Mouse (Mus musculus): Measurements from ENCODE around the gene Ippk. TPM values are rescaled to one million over a fixed set of nuclear protein-coding genes. Genes with fewer than 3 reads are reported as not detected.
A peak's percentile ranks its signal among the peaks of the same experiment; 100 is the strongest.

Gene Ippk
- polyA plus RNA-seq (2012; rRNA removed), result 1.8 and 2.2 TPM in 2 replicates

GRCm38 (mm10) chr13:49420754-49421605 lies at the start of gene Ippk:
Gene Ippk, plus strand, starts transcription at chr13:49421249.
- TF ChIP-seq POLR2A (IDR thresholded peaks at IDR 0.05; ENCODE audit: low read depth, low read length) (peak; percentile 78), CTCF (IDR thresholded peaks at IDR 0.05; ENCODE audit: extremely low read depth, insufficient read depth, insufficient read length, insufficient replicate concordance) (no peak)
- H3K4me3 ChIP-seq (ENCODE audit: extremely low read depth, insufficient read depth, insufficient read length), result peak within 1 kb of the TSS; percentile 86
- H3K4me1 ChIP-seq (ENCODE audit: control insufficient read depth, insufficient read depth, insufficient read length), result peaks cover 8% of the 10 kb centered on the region; the same call in 1 of the 2 replicates
- no peaks in the 10 kb centered on the region for H3K36me3 ChIP-seq (ENCODE audit: control insufficient read depth, insufficient read depth, low read length)
- peak within 1 kb of the TSS; percentile 73 for H3K27ac ChIP-seq (ENCODE audit: insufficient read depth, low read length)
- WGBS, result under 1% methylated on average over 69 of the region's 69 CpGs
- peak; percentile 91 to 97 for DNase-seq (ENCODE audit: low read depth in 1 of 2, low spot score in 2 of 2)
- H3K27me3 ChIP-seq (ENCODE audit: control insufficient read depth, insufficient read depth, low read length), result no peaks in the 10 kb centered on the region

GRCm38 (mm10) chr13:49371428-49371899 lies 49.6 kb upstream of the Ippk start:
- 21% methylated on average over 3 of the region's 3 CpGs for WGBS
- H3K4me3 ChIP-seq (ENCODE audit: extremely low read depth, insufficient read depth, insufficient read length), result no peak overlapping the region
- peak in 1 of 2 experiments; percentile 45 for DNase-seq (ENCODE audit: low read depth in 1 of 2, low spot score in 2 of 2)
- TF ChIP-seq CTCF (IDR thresholded peaks at IDR 0.05; ENCODE audit: extremely low read depth, insufficient read depth, insufficient read length, insufficient replicate concordance), result no peak
- no peak for TF ChIP-seq POLR2A (IDR thresholded peaks at IDR 0.05; ENCODE audit: low read depth, low read length)
- H3K27me3 ChIP-seq (ENCODE audit: control insufficient read depth, insufficient read depth, low read length), result no peaks in the 10 kb centered on the region
- H3K36me3 ChIP-seq (ENCODE audit: control insufficient read depth, insufficient read depth, low read length), result peaks cover 10% of the 10 kb centered on the region
- H3K27ac ChIP-seq (ENCODE audit: insufficient read depth, low read length), result peak overlapping the region; percentile 49
- peaks cover 15% of the 10 kb centered on the region; the same call in 1 of the 2 replicates for H3K4me1 ChIP-seq (ENCODE audit: control insufficient read depth, insufficient read depth, insufficient read length)

DNA sequence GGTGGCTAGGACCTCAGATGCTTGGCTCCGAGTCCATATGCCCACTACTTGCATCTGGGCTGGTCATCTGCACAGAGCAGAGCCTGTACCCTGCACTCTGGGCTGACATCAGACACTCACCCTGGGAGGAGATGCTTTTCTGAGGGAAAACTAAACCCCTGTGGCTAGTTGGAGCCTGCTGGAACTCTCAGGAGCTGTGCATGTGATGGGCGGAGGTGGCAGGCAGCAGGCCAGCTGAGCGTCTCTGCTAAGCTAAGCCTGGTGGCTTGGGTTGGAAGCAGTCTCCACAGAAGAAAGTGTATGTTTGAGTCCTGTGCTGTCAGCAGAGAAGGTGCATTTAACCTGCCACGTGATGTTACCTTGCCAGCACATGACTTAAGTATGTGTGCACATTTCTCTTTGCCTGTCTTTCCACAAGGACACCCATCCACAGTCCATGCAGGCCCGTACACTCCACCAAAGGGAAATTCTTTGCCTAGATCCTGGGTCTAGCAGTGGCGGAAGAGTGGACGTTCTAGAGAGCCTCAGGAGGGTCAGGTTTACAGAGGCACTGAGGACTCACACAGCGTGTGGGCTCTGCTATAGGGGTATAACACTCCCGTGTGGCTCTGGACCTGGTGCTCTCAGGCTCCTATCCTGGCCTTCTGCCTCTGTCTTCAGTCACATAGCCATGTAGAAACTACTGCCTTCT lies 48.5 kb upstream of the Ippk start:
- WGBS, result 92% methylated on average over 9 of the region's 9 CpGs
- peaks cover 13% of the 10 kb centered on the region for H3K36me3 ChIP-seq (ENCODE audit: control insufficient read depth, insufficient read depth, low read length)
- TF ChIP-seq CTCF (IDR thresholded peaks at IDR 0.05; ENCODE audit: extremely low read depth, insufficient read depth, insufficient read length, insufficient replicate concordance) (no peak), POLR2A (IDR thresholded peaks at IDR 0.05; ENCODE audit: low read depth, low read length) (no peak)
- H3K27me3 ChIP-seq (ENCODE audit: control insufficient read depth, insufficient read depth, low read length), result no peaks in the 10 kb centered on the region
- H3K4me1 ChIP-seq (ENCODE audit: control insufficient read depth, insufficient read depth, insufficient read length), result peaks cover 15% of the 10 kb centered on the region; the same call in 1 of the 2 replicates
- no peak for DNase-seq (ENCODE audit: low read depth in 1 of 2, low spot score in 2 of 2)
- no peak overlapping the region for H3K4me3 ChIP-seq (ENCODE audit: extremely low read depth, insufficient read depth, insufficient read length)
- peak overlapping the region; percentile 2; the same call in 1 of the 2 replicates for H3K27ac ChIP-seq (ENCODE audit: insufficient read depth, low read length)

- peaks cover 30% of the 10 kb centered on the region for H3K36me3 ChIP-seq (ENCODE audit: control insufficient read depth, insufficient read depth, low read length)
- TF ChIP-seq CTCF (IDR thresholded peaks at IDR 0.05; ENCODE audit: extremely low read depth, insufficient read depth, insufficient read length, insufficient replicate concordance) (no peak), POLR2A (IDR thresholded peaks at IDR 0.05; ENCODE audit: low read depth, low read length) (no peak)
- no peak overlapping the region for H3K4me3 ChIP-seq (ENCODE audit: extremely low read depth, insufficient read depth, insufficient read length)
- no peaks in the 10 kb centered on the region for H3K27me3 ChIP-seq (ENCODE audit: control insufficient read depth, insufficient read depth, low read length)
- 95% methylated on average over 6 of the region's 6 CpGs for WGBS
- DNase-seq (ENCODE audit: low read depth in 1 of 2, low spot score in 2 of 2), result no peak
- no peak overlapping the region for H3K27ac ChIP-seq (ENCODE audit: insufficient read depth, low read length)
- H3K4me1 ChIP-seq (ENCODE audit: control insufficient read depth, insufficient read depth, insufficient read length), result peaks cover 15% of the 10 kb centered on the region; the same call in 1 of the 2 replicates
These were observed 46.7 kb upstream of the Ippk start for GRCm38 (mm10) chr13:49374304-49374703.

DNA sequence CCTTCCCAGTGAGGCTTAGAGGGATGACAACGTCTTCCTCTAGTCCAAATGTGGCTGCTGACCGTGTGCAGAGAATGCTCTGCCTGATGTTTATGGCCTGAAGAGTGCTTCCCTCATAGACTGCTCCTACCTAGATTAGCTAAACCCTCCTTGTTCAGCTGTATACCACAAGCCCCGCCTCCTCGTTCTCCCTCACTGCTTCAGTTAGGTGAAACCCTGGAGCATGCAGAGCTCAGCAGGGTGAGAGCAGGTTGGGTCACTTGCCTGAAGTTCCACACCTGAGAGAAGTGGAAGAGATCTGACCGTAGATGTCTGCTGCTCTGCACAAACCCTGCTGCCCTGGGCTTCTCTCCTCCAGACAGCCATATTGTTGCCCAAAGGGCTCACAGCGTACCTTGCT lies 46.3 kb upstream of the Ippk start:
- DNase-seq (ENCODE audit: low read depth in 1 of 2, low spot score in 2 of 2), result no peak
- 86% methylated on average over 6 of the region's 6 CpGs for WGBS
- Histone ChIP-seq H3K27me3 (ENCODE audit: control insufficient read depth, insufficient read depth, low read length) (no peaks in the 10 kb centered on the region), H3K4me1 (ENCODE audit: control insufficient read depth, insufficient read depth, insufficient read length) (peaks cover 15% of the 10 kb centered on the region; the same call in 1 of the 2 replicates), H3K27ac (ENCODE audit: insufficient read depth, low read length) (no peak overlapping the region), H3K4me3 (ENCODE audit: extremely low read depth, insufficient read depth, insufficient read length) (no peak overlapping the region), H3K36me3 (ENCODE audit: control insufficient read depth, insufficient read depth, low read length) (peaks cover 31% of the 10 kb centered on the region)
- TF ChIP-seq CTCF (IDR thresholded peaks at IDR 0.05; ENCODE audit: extremely low read depth, insufficient read depth, insufficient read length, insufficient replicate concordance) (no peak), POLR2A (IDR thresholded peaks at IDR 0.05; ENCODE audit: low read depth, low read length) (no peak)

- H3K27ac ChIP-seq (ENCODE audit: insufficient read depth, low read length), result no peak overlapping the region
- H3K36me3 ChIP-seq (ENCODE audit: control insufficient read depth, insufficient read depth, low read length), result peaks cover 43% of the 10 kb centered on the region
- TF ChIP-seq CTCF (IDR thresholded peaks at IDR 0.05; ENCODE audit: extremely low read depth, insufficient read depth, insufficient read length, insufficient replicate concordance) (no peak), POLR2A (IDR thresholded peaks at IDR 0.05; ENCODE audit: low read depth, low read length) (no peak)
- 88% methylated on average over 6 of the region's 6 CpGs for WGBS
- DNase-seq (ENCODE audit: low read depth in 1 of 2, low spot score in 2 of 2), result no peak
- peaks cover 2% of the 10 kb centered on the region; the same call in 1 of the 2 replicates for H3K4me1 ChIP-seq (ENCODE audit: control insufficient read depth, insufficient read depth, insufficient read length)
- no peak overlapping the region for H3K4me3 ChIP-seq (ENCODE audit: extremely low read depth, insufficient read depth, insufficient read length)
- H3K27me3 ChIP-seq (ENCODE audit: control insufficient read depth, insufficient read depth, low read length), result no peaks in the 10 kb centered on the region
These were observed 43.4 kb upstream of the Ippk start for GRCm38 (mm10) chr13:49377608-49378007.
